Mouse (Mus musculus) CH12.LX (cell line): ENCODE data around the gene 4931428F04Rik. TPM values are rescaled to one million over a fixed set of nuclear protein-coding genes. Genes with fewer than 3 reads are reported as not detected.

Source experiments
- DNase-seq: peaks from one replicate; pipeline ENCODE4 v3.0.0-alpha.2; 2013; ENCODE audit errors: extremely low read depth
- H3K27ac ChIP-seq: 2 replicates; pipeline ENCODE4 v1.5.1; 2012; ENCODE audit warnings: low read depth, mild to moderate bottlenecking, control low read depth, moderate library complexity; ENCODE audit not compliant: insufficient read depth
- H3K27me3 ChIP-seq: replicated peaks from 2 replicates; pipeline ENCODE3; 2012; ENCODE audit warnings: inconsistent platforms
- H3K36me3 ChIP-seq, 2 experiments: replicated peaks in 1 of 2; 2 replicates each; pipeline versions ENCODE3 to v1.6.1; 2012; ENCODE audit warnings: inconsistent platforms in 1 of 2, low read length in 1 of 2, mild to moderate bottlenecking in 1 of 2, mixed read lengths in 1 of 2, moderate library complexity in 1 of 2; ENCODE audit not compliant: control insufficient read depth in 1 of 2, insufficient read depth in 1 of 2
- H3K4me1 ChIP-seq, 2 experiments: 2 replicates each; pipeline ENCODE4 v1.6.1; 2012; ENCODE audit warnings: inconsistent platforms in 1 of 2, moderate library complexity in 1 of 2; ENCODE audit not compliant: insufficient read depth in 2 of 2, control insufficient read depth in 1 of 2
- H3K4me2 ChIP-seq: 2 replicates; pipeline ENCODE4 v1.6.1; 2012; ENCODE audit warnings: low read depth, mild to moderate bottlenecking, control low read depth; ENCODE audit not compliant: poor library complexity, insufficient read depth, severe bottlenecking
- H3K4me3 ChIP-seq, 3 experiments: fragments of 150-350 bp in 1 of 3; sonication (generic) in 1 of 3; replicated peaks in 1 of 3; 2 replicates each; pipeline versions ENCODE3 to v1.5.1; 2011 to 2012; ENCODE audit warnings: low read depth in 2 of 3, low read length in 2 of 3, mild to moderate bottlenecking in 2 of 3, moderate library complexity in 2 of 3, control low read depth in 1 of 3, improper control_type of control experiment in 1 of 3, inconsistent platforms in 1 of 3, mixed read lengths in 1 of 3; ENCODE audit not compliant: poor library complexity in 1 of 3
- H3K79me2 ChIP-seq: replicated peaks from 2 replicates; pipeline ENCODE4 v1.6.1; 2012; ENCODE audit warnings: mild to moderate bottlenecking, moderate library complexity; ENCODE audit not compliant: control insufficient read depth, poor library complexity, insufficient read depth, severe bottlenecking; ENCODE audit errors: extremely low read depth
- H3K9ac ChIP-seq: 2 replicates; pipeline ENCODE4 v1.6.1; 2012; ENCODE audit warnings: low read depth, mild to moderate bottlenecking, control low read depth, moderate library complexity; ENCODE audit not compliant: insufficient read depth
- H3K9me3 ChIP-seq: replicated peaks from 2 replicates; pipeline ENCODE3; 2012; ENCODE audit warnings: low read length, inconsistent platforms, mixed read lengths
- CHD2 ChIP-seq: IDR thresholded peaks from 2 replicates; pipeline ENCODE4 v1.6.1; 2011; ENCODE audit warnings: low read length, improper control_type of control experiment
- CTCF ChIP-seq, 2 experiments: IDR thresholded peaks in 1 of 2; conservative IDR thresholded peaks in 1 of 2; 2 replicates each; pipeline ENCODE4 v1.5.1; 2011 to 2012; ENCODE audit warnings: low read depth in 2 of 2, low read length in 2 of 2, improper control_type of control experiment in 1 of 2, inconsistent platforms in 1 of 2, mild to moderate bottlenecking in 1 of 2, moderate library complexity in 1 of 2
- E2F4 ChIP-seq: IDR thresholded peaks from 2 replicates; pipeline ENCODE4 v1.6.1; 2011; ENCODE audit warnings: low read depth, low read length, improper control_type of control experiment; ENCODE audit not compliant: insufficient replicate concordance
- ELF1 ChIP-seq: IDR thresholded peaks from 2 replicates; pipeline ENCODE4 v1.6.1; 2014; ENCODE audit warnings: low read depth, mild to moderate bottlenecking, inconsistent platforms, low read length, improper control_type of control experiment
- ETS1 ChIP-seq: conservative IDR thresholded peaks from 2 replicates; pipeline ENCODE4 v1.6.1; 2012; ENCODE audit warnings: low read depth, mild to moderate bottlenecking, inconsistent platforms, low read length, improper control_type of control experiment, moderate library complexity
- IRF4 ChIP-seq: IDR thresholded peaks from 2 replicates; pipeline ENCODE4 v1.6.1; 2014; ENCODE audit warnings: low read depth, mild to moderate bottlenecking, inconsistent platforms, low read length, improper control_type of control experiment
- JUND ChIP-seq: conservative IDR thresholded peaks from 2 replicates; pipeline ENCODE4 v1.6.1; 2011; ENCODE audit warnings: low read depth, low read length, improper control_type of control experiment
- MAFK ChIP-seq: IDR thresholded peaks from 2 replicates; pipeline ENCODE4 v1.6.1; 2011; ENCODE audit warnings: low read length, improper control_type of control experiment; ENCODE audit not compliant: insufficient replicate concordance
- MAX ChIP-seq: IDR thresholded peaks from 2 replicates; pipeline ENCODE4 v1.6.1; 2011; ENCODE audit warnings: low read length, improper control_type of control experiment
- MAZ ChIP-seq: IDR thresholded peaks from 2 replicates; pipeline ENCODE4 v1.6.1; 2012; ENCODE audit warnings: low read depth, mild to moderate bottlenecking, inconsistent platforms, low read length, improper control_type of control experiment, moderate library complexity
- NELFE ChIP-seq: IDR thresholded peaks from 2 replicates; pipeline ENCODE4 v1.6.1; 2011; ENCODE audit warnings: low read depth, low read length, improper control_type of control experiment
- NRF1 ChIP-seq: IDR thresholded peaks from 2 replicates; pipeline ENCODE4 v1.6.1; 2014; ENCODE audit warnings: low read depth, mild to moderate bottlenecking, inconsistent platforms, low read length, improper control_type of control experiment, moderate library complexity
- POLR2A ChIP-seq: IDR thresholded peaks from 2 replicates; pipeline ENCODE4 v1.6.1; 2011; ENCODE audit warnings: low read depth, mild to moderate bottlenecking, improper control_type of control experiment, low read length
- RAD21 ChIP-seq: IDR thresholded peaks from 2 replicates; pipeline ENCODE4 v1.6.1; 2011; ENCODE audit warnings: low read depth, mild to moderate bottlenecking, low read length, improper control_type of control experiment, moderate library complexity
- SIN3A ChIP-seq: IDR thresholded peaks from 2 replicates; pipeline ENCODE4 v1.6.1; 2012; ENCODE audit warnings: low read length, improper control_type of control experiment, inconsistent platforms
- SMC3 ChIP-seq: IDR thresholded peaks from 2 replicates; pipeline ENCODE4 v1.6.1; 2011; ENCODE audit warnings: low read depth, low read length, improper control_type of control experiment
- TBP ChIP-seq: conservative IDR thresholded peaks from 2 replicates; pipeline ENCODE4 v1.6.1; 2011; ENCODE audit warnings: low read depth, low read length, improper control_type of control experiment
- TCF12 ChIP-seq: IDR thresholded peaks from 2 replicates; pipeline ENCODE4 v1.6.1; 2014; ENCODE audit warnings: low read depth, mild to moderate bottlenecking, inconsistent platforms, low read length, improper control_type of control experiment
- USF1 ChIP-seq: IDR thresholded peaks from 2 replicates; pipeline ENCODE4 v1.6.1; 2014; ENCODE audit warnings: low read depth, mild to moderate bottlenecking, inconsistent platforms, low read length, improper control_type of control experiment
- USF2 ChIP-seq: conservative IDR thresholded peaks from 2 replicates; pipeline ENCODE4 v1.6.1; 2011; ENCODE audit warnings: low read depth, low read length, improper control_type of control experiment
- ZKSCAN1 ChIP-seq: IDR thresholded peaks from 2 replicates; pipeline ENCODE4 v1.6.1; 2012; ENCODE audit warnings: low read depth, inconsistent platforms, low read length, improper control_type of control experiment, borderline replicate concordance
- ZMIZ1 ChIP-seq: IDR thresholded peaks from 2 replicates; pipeline ENCODE4 v1.6.1; 2012; ENCODE audit warnings: low read depth, mild to moderate bottlenecking, inconsistent platforms, low read length, improper control_type of control experiment
- dilution Hi-C: fragments of 300-500 bp; cut with MboI; formaldehyde crosslinking; loops from 2 replicates; pipeline ENCODE4 v1.14.3; 2020; ENCODE audit warnings: low sequenced_read_pairs; ENCODE audit not compliant: extremely low pct_unique_long_range_greater_than_20kb, extremely low pct_ligation_motif_present
- in situ Hi-C: fragments of 300-500 bp; cut with MboI; formaldehyde crosslinking; loops from 3 replicates; pipeline ENCODE4 v1.14.3; 2019; ENCODE audit warnings: low sequenced_read_pairs, low pct_ligation_motif_present, low pct_unique_long_range_greater_than_20kb, mixed read lengths
- polyA plus RNA-seq: library from polyadenylated mRNA; unstranded; fragments of >175 nt; gene quantifications from 2 replicates; pipeline ENCODE4 v1.2.1, GENCODE M21; 2012; ENCODE audit warnings: low read depth; ENCODE audit not compliant: insufficient read length
- total RNA-seq, 2 experiments: library from RNA; depleted of rRNA; stranded (reverse); fragments of 300-350 nt in 1 of 2; fragments of >200 nt in 1 of 2; gene quantifications; 2 replicates each; pipeline ENCODE4 v1.2.3; 2012 to 2014

The 4931428F04Rik gene
- total and polyA plus RNA-seq, 3 experiments = 2.7 to 9.1 (median 4.7) TPM

- H3K27ac ChIP-seq = no peak overlapping the region
- peaks cover 13% of the 10 kb centered on the region for H3K79me2 ChIP-seq
- in situ Hi-C loops = no loop called here
- TF ChIP-seq ETS1 (no peak), CHD2 (no peak), E2F4 (no peak), SIN3A (no peak), JUND (no peak), MAX (no peak), TCF12 (no peak), NRF1 (no peak), SMC3 (no peak), ZKSCAN1 (no peak), USF1 (no peak), POLR2A (no peak), MAZ (no peak), IRF4 (no peak), USF2 (no peak), ZMIZ1 (no peak), ELF1 (no peak), CTCF (conservative IDR thresholded peaks at IDR 0.05 in 1 of 2, IDR thresholded peaks at IDR 0.05 in 1 of 2; ENCODE audit: low read depth in 2 of 2, low read length in 2 of 2) (no peak), RAD21 (no peak), NELFE (no peak)
- no peaks in the 10 kb centered on the region for H3K27me3 ChIP-seq
- peaks cover 4 to 70% of the 10 kb centered on the region in 2 experiments for H3K4me1 ChIP-seq
- H3K36me3 ChIP-seq = peaks cover 81 to 95% of the 10 kb centered on the region in 2 experiments
- no peaks in the 10 kb centered on the region for H3K9me3 ChIP-seq
- DNase-seq = no peak
- no peak overlapping the region for H3K4me2 ChIP-seq
- H3K4me3 ChIP-seq = no peak overlapping the region
- dilution Hi-C loops = no loop called here
- no peak overlapping the region for H3K9ac ChIP-seq
These were observed 14.2 kb upstream of the 4931428F04Rik start for GRCm38 (mm10) chr8:105303874-105304273.

GRCm38 (mm10) chr8:105303396-105303795 is 13.7 kb upstream of the 4931428F04Rik start:
- H3K36me3 ChIP-seq = peaks cover 76 to 95% of the 10 kb centered on the region in 2 experiments
- in situ Hi-C loops (no loop called here), dilution Hi-C loops (no loop called here)
- TF ChIP-seq MAFK (peak; percentile 64; the same call in 1 of the 2 replicates), TBP (no peak)
- H3K79me2 ChIP-seq = peaks cover 17% of the 10 kb centered on the region
- no peak overlapping the region for H3K4me3 ChIP-seq
- no peak overlapping the region for H3K4me2 ChIP-seq
- no peaks in the 10 kb centered on the region for H3K27me3 ChIP-seq
- H3K9ac ChIP-seq = no peak overlapping the region
- no peak overlapping the region for H3K27ac ChIP-seq
- DNase-seq = no peak
- H3K4me1 ChIP-seq = peaks cover 4 to 74% of the 10 kb centered on the region in 2 experiments
- no peaks in the 10 kb centered on the region for H3K9me3 ChIP-seq
